Mouse (Mus musculus) CH12.LX (cell line): Measurements from ENCODE around the gene Actn3.
A peak's percentile ranks its signal among the peaks of the same experiment; 100 is the strongest.

Experiments
- CTCF ChIP-seq, 2 experiments: IDR thresholded peaks in 1 of 2; conservative IDR thresholded peaks in 1 of 2; 2 replicates each; pipeline ENCODE4 v1.5.1; 2011 to 2012; ENCODE audit warnings: low read depth in 2 of 2, low read length in 2 of 2, improper control_type of control experiment in 1 of 2, inconsistent platforms in 1 of 2, mild to moderate bottlenecking in 1 of 2, moderate library complexity in 1 of 2
- E2F4 ChIP-seq: IDR thresholded peaks from 2 replicates; pipeline ENCODE4 v1.6.1; 2011; ENCODE audit warnings: low read depth, low read length, improper control_type of control experiment; ENCODE audit not compliant: insufficient replicate concordance
- EP300 ChIP-seq: IDR thresholded peaks from 2 replicates; pipeline ENCODE4 v1.6.1; 2011; ENCODE audit warnings: low read length, improper control_type of control experiment
- GABPA ChIP-seq: IDR thresholded peaks from 2 replicates; pipeline ENCODE4 v1.6.1; 2012; ENCODE audit warnings: low read depth, low read length, improper control_type of control experiment, inconsistent platforms; ENCODE audit not compliant: insufficient replicate concordance
- JUND ChIP-seq: conservative IDR thresholded peaks from 2 replicates; pipeline ENCODE4 v1.6.1; 2011; ENCODE audit warnings: low read depth, low read length, improper control_type of control experiment
- MAFK ChIP-seq: IDR thresholded peaks from 2 replicates; pipeline ENCODE4 v1.6.1; 2011; ENCODE audit warnings: low read length, improper control_type of control experiment; ENCODE audit not compliant: insufficient replicate concordance
- MXI1 ChIP-seq: IDR thresholded peaks from 2 replicates; pipeline ENCODE4 v1.6.1; 2011; ENCODE audit warnings: mild to moderate bottlenecking, low read depth, low read length, improper control_type of control experiment
- POLR2A ChIP-seq: IDR thresholded peaks from 2 replicates; pipeline ENCODE4 v1.6.1; 2011; ENCODE audit warnings: low read depth, mild to moderate bottlenecking, improper control_type of control experiment, low read length
- POLR2AphosphoS2 ChIP-seq: IDR thresholded peaks from 2 replicates; pipeline ENCODE4 v1.6.1; 2011; ENCODE audit warnings: low read depth, low read length, improper control_type of control experiment
- TBP ChIP-seq: conservative IDR thresholded peaks from 2 replicates; pipeline ENCODE4 v1.6.1; 2011; ENCODE audit warnings: low read depth, low read length, improper control_type of control experiment
- ZNF384 ChIP-seq: IDR thresholded peaks from 2 replicates; pipeline ENCODE4 v1.6.1; 2012; ENCODE audit warnings: low read depth, low read length, improper control_type of control experiment, inconsistent platforms

DNA sequence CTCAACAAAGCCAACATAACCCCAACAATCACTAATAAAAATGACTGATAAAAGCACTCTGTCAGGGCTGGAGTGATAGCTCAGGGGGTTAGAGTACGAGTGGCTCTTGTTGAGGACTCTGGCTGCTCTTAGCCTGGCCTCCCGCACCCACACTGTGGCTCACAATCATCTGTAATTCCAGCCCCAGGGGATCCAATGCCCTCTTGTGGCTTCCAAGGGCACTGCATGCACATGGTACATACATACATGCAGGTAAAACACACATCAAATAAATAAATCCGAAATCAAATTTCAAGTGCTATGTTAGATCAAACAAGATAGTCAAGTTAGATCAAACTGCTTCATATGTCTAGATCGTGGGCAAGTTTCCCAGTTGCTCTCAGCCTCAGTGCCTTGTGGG, 30.4 kb upstream of the Actn3 start:
- no peak for TF ChIP-seq POLR2A
- TF ChIP-seq JUND = no peak
- TF ChIP-seq MXI1 = no peak
- TF ChIP-seq CTCF (conservative IDR thresholded peaks at IDR 0.05 in 1 of 2, IDR thresholded peaks at IDR 0.05 in 1 of 2; ENCODE audit: low read depth in 2 of 2, low read length in 2 of 2) = peak; percentile 37 to 65; a peak in 3 of 4 replicates
- TF ChIP-seq POLR2AphosphoS2 = no peak
- TF ChIP-seq EP300 = no peak
- TF ChIP-seq MAFK = no peak
- TF ChIP-seq GABPA = no peak
- TF ChIP-seq E2F4 = no peak
- no peak for TF ChIP-seq TBP
- no peak for TF ChIP-seq ZNF384
